Mouse (Mus musculus): ENCODE data around the gene Csnk1g1. TPM values are rescaled to one million over a fixed set of nuclear protein-coding genes. Genes with fewer than 3 reads are reported as not detected.

The Csnk1g1 gene
- 1 to 10 TPM; 6.1 to 7.4 TPM for total RNA-seq (2021)
- long read RNA-seq, experiment 1, partial matches to known transcripts: 0 of 1 reads
- long read RNA-seq, experiment 1, other reads (novel, unspliced or antisense): 1 of 1 reads
- long read RNA-seq, experiment 2, partial matches to known transcripts: 0 of 2 reads
- long read RNA-seq, experiment 2, other reads (novel, unspliced or antisense): 2 of 2 reads

DNA sequence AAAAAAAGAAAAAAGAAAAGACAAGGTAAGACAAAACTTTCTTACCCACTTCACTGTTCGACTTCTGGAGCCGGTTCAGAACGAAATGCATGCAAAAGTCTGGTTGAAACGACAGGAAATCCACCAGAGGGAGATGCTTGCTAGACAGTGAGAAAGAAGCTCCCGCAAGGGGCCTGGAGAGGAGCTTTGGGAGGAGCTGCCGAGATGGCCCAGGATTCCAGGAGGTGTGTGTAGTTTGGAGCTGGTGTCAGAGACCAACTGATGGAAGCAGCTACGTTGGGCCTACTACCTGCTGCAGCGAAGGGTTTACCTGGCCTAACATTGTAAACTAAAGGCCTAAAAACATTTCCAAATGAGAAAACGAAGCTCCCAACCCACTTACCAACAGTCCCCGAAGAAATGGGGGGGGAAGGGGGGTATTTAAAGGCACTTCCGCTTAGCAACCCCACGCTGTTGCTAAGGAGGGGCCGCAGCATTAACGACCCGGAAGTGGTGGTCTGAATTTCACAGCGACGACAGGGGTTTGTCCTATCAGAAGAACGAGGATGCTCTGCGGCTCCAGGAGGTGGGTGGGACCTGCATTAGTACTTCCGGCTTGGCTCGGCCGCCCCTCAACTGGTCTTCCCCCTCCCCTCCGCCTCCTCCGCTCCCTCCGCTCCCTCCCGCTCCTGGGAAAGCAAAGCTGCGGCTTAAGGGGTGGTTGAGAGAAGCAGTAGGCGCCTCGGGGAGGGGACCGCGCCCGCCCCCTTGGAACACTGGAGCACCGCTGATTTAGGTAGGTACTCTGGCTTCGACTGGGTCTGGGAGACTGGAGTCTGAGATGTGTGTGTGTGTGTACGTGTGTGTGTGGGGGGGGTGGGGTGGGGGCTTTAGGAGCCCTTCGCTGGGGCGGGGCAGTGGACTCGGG is at the start of gene Csnk1g1, which contains the start of gene Trip4:
Gene Csnk1g1, plus strand, starts transcription at position 531 of the 907 bp plus-strand sequence.
Gene Trip4, minus strand, starts transcription at position 401 of the 907 bp plus-strand sequence.
- intact Hi-C loops (cut with DNase I; ENCODE audit: low total_unique reads): loop anchor here (10.0 kb wide), 1 partner anchor 96 kb away; no protein-coding TSS in a partner anchor

DNA sequence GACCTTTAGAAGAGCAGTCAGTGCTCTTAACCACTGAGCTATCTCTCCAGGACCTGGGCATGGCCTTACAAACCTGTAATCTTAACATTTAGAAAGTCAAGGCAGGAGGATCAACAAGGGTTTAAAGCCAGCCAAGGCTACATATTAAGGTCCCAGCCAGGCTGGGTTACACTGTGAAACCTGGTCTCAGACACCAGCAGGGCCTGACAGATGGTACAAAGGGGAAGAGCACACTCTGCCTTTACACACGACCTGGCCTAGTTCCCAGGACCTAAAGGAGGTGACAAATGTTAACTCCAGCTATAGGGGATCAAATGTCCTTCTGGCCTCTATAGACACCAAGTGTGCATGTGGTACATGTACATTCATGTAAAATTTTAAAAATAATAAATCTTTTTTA is 49.1 kb upstream of the Csnk1g1 start:
- intact Hi-C loops (cut with DNase I; ENCODE audit: low total_unique reads): no loop called here
- DNase-seq: no peak

More for the DNA sequence above, at the start of gene Csnk1g1, which contains the start of gene Trip4:
- DNase-seq: peak; percentile 97

DNA sequence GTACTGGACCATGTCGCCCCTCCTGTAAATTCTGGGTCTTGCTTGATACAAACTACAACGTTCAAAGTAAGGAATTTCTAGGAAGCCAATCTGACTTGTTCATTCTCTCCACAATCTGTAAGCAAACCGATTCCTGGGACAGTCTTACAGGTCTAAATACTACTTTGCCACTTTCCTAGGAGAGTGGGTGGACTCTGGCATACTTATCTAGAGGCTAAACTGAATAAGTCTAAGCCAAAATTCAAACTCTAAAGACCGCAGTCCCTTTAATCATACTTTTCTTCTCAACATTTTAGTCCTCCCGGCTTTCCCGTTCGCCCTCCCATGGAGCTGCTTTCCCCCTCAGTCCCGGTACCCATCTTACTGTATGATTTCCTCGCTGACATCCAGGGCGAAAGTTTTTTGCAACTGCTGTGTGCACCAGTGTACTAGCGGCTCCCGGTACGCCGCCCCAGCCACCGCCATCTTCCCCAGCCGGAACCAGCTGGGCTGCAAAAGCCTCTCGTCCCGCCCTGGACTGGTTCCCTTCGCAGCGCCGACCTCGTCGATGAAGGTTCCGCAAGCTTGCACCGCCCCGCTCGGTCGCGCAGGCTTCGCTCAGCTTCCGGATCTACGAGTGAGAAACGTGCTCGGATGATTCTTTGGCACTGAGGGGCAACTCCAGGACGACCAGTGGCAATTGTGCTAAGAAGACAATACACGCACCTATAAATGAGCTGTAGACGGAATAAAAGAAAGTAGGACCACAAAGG is 24.0 kb upstream of the Csnk1g1 start:
- intact Hi-C loops (cut with DNase I; ENCODE audit: low total_unique reads): no loop called here
- DNase-seq: peak; percentile 93

DNA sequence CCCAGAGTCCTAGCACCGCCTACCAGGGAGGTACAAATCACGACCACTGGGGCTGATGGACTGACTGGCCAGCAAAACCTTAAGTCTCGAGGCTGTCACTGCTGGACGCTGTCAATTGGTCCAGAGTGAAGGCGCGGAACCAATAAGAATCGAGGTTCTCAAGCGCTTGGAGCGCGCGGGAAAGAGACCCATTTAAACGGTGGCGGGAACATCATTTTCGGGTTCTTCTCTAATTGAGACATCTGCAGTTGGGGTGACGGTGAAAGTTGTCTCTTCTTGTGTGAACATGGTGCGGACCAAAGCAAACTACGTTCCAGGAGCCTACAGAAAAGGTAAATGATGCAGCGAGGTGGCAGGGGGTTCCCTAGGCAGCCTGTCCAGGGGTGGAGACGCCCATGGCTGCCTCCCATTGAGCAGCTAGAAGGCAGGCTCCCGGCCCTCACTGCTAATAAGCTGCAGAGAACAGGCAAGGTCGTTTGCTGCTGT is 18.5 kb upstream of the Csnk1g1 start, which contains the start of gene Pclaf:
Gene Pclaf, plus strand, starts transcription at position 95 of the 486 bp plus-strand sequence.
- DNase-seq: peak; percentile 72
- intact Hi-C loops (cut with DNase I; ENCODE audit: low total_unique reads): no loop called here

DNA sequence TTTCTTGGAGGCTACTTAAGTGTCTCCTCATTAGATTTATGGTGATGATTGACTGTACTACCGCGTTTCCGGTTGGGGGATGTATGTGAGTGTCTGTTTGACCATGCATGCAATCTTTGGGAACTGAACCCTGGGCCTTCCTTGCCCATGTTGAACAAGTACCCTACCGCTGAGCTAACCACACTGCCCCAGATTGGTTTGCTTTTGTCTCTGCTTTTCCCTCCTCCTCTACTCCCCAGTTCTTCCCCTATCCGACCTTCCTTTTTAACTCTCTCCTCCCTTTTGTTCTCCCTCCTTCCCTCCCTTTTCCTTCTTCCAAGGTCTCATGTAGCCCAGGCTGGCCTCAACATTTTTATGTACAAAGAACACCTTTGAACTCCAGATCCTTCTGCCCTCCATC is 17.6 kb upstream of the Csnk1g1 start:
- no peak for DNase-seq
- intact Hi-C loops (cut with DNase I; ENCODE audit: low total_unique reads): no loop called here

DNA sequence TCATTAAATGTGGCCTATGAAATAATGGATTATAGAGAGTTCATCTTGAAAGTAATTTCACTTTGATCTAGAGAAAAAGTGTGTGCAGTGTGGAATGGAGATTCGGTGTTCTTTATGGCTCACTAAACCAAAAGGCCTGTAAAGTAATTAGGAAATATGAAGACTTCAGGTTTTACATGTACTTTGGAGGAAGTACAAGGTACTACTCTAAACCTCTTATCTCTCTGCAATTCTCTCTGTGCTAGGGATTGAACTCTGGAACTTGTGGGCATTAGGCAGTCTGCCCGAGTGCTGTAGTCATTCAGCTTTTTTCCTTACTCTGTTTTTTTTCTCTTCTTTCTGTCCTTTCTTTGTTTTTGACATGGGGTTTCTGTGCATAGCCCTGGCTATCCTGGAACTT is 11.7 kb upstream of the Csnk1g1 start:
- no peak for DNase-seq
- intact Hi-C loops (cut with DNase I; ENCODE audit: low total_unique reads): no loop called here

DNA sequence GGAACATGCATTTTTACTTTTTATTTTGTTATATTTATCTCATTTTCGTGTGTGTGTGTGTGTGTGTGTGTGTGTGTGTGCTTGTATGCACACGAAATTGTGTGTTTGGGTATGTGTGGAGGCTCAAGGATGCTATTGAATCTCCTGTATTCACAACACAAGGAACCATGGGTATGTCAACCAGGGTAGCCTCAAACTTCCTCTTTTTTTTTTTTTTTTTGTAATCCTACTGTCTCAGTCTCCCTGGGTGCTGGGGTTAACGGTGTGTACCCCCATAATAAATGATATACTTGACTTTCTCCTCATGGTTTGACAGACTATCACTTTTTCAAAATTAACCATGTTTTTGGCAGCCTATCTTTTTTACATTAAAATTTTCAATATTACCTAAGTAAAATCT is 5.8 kb upstream of the Csnk1g1 start:
- DNase-seq: no peak
- intact Hi-C loops (cut with DNase I; ENCODE audit: low total_unique reads): loop anchor here (10.0 kb wide), 1 partner anchor 102 kb away; no protein-coding TSS in a partner anchor

DNA sequence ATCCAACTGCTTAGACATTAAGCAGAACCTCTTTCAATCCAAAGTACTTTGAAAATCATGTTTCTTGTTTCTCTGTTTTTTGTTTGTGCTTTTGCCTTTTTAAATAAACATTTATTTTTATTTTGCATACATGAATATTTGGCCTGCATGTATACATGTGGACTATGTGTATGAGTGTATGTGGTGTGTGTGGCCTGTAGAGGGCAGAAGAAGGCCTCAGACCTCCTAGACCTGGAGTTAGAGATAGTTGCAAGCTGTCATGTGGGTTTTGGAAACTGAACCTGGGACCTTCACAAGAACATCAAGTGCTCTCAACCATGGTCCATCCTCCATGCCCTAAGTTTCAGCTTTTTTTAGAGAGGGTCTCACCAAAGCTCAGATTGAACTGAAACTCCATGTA is 5.3 kb upstream of the Csnk1g1 start:
- intact Hi-C loops (cut with DNase I; ENCODE audit: low total_unique reads): loop anchor here (10.0 kb wide), 1 partner anchor 101 kb away; no protein-coding TSS in a partner anchor
- no peak for DNase-seq

DNA sequence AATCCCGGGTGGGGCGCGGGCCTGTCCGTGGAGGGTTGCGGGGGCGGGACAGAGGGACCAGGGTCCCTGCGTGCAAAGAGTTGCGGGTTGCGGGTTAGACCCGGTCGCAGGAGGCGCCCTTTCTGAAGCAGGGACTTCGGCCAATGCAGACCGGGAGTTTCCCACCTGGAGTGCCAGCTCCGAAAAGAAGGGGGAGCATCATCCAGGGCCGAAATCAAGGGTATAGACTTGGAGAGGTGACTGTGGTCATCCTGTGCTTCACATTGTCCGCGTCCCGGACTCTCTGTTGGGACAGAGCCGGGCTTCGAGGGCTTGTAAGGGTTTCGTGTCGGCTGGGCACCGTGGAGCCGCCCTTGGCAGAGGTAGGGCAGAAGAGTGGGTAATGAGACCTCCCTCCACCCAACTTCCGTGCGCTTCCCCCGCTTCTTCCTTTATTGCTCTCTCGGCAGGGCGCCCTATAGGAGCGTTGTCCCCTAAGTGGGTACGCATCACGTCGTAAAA is 627 bp downstream of the Csnk1g1 start:
- DNase-seq: peak; percentile 58
- intact Hi-C loops (cut with DNase I; ENCODE audit: low total_unique reads): loop anchor here (10.0 kb wide), 1 partner anchor 95 kb away; no protein-coding TSS in a partner anchor

DNA sequence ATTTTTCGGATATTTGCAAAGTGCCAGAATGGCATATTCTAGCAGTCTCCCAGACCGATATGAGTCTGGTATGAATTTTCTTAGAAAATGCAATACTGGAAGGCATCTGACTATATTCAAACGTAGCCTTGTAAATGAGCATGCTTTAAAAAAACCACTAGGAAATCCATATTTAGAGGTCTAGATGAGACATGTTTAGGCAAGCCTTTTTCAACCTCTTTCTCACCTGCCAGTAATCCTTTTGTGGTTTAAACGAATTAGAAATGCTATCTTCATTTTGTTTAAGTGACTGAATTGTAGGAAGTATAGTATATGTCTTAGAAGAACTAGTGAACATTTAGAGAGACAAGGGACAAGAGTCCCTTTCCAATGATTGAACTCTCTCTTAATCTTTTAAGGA is 1.1 kb downstream of the Csnk1g1 start:
- intact Hi-C loops (cut with DNase I; ENCODE audit: low total_unique reads): loop anchor here (10.0 kb wide), 1 partner anchor 95 kb away; no protein-coding TSS in a partner anchor

DNA sequence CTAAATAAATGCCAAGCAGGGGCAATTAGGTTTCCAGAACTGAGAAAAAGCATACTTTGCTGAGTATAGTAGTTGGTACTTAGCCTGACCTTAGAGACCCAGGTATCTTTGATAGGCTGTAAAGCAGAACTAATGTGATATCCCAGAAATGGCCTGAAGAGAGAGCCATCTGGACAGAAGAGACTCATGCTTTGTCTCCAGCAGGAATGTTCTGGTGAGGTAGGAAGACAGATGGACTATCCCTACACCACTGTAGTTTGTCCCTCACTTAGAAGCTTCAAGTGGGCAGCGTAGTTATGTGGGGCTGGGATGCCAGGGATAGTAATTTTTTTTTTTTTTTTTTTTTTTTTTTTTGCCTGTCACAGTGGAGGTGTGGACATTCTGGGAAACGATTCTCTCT is 5.3 kb downstream of the Csnk1g1 start:
- DNase-seq: no peak
- intact Hi-C loops (cut with DNase I; ENCODE audit: low total_unique reads): no loop called here

More for the DNA sequence above, 1.1 kb downstream of the Csnk1g1 start:
- DNase-seq: no peak

DNA sequence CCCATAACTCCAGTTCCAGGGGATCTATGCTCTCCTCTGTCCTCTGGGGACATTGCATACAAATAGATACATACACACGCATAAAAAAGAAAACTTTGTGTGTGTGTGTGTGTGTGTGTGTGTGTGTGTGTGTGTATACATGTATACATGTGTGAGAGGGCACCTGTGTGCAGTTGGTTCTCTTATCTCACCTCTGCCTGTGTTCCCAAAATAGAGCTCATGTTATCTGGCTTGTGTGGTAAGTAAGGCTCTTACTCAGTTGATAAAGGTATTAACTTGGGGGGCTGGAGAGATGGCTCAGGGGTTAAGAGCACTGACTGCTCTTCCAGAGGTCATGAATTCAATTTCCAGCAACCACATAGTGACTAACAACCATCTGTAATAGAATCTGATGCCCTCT is 8.3 kb downstream of the Csnk1g1 start:
- DNase-seq: no peak
- intact Hi-C loops (cut with DNase I; ENCODE audit: low total_unique reads): no loop called here

DNA sequence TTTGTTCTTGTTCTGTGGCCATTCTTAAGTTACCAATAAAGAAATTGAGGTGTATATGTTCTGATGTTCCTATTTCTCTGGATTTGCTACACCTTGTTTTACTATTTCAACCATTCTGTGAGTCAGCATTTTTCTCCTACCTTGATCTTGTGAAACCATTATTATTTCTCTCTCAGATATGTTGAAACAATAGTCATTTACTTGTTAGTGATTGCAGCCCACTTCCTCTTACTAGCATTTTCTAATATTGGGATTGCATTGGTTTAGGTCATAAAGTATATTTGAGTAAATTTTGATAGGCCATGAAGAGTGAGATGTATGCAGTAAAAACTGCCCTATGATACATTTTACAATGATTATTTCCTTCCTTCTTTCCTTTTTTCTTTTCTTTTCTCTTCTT is 19.7 kb downstream of the Csnk1g1 start:
- intact Hi-C loops (cut with DNase I; ENCODE audit: low total_unique reads): no loop called here
- no peak for DNase-seq

DNA sequence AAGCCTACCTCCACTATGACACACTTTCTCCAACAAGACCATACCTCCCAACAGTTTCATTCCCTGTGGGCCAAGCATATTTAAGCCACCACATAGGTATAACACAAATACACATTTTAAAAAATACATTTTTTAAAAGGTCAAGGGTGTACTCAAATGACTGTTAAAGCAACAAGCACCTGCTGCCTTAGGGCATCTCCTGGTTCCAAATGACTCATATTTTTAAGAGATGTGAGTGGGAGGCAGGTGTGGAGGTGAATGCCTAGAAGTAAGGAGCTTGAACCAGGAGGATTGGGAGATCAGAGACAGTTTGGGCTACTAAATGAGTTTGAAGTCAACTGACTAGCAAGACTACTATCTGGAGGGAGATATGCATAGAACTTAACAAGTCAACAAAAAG is 21.1 kb downstream of the Csnk1g1 start:
- no peak for DNase-seq
- intact Hi-C loops (cut with DNase I; ENCODE audit: low total_unique reads): no loop called here

DNA sequence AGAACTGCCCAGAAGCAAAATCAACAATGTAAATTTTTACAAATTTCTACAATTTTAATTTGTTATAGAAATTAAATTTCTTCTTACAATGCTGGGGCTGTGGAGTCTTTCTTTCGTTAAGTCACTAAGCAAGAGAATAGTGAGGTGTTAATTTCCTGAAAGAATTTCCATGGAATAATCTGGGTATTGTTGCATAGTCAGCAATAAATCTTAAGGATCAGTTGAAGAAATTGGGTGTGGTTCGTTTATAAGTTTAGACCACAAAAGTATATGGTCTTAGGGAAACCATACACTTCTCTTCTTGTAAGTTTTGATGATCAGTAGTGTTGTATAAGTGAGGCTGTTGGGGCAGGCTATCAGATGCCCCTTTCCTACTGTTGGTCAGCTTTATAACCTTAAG is 28.8 kb downstream of the Csnk1g1 start:
- intact Hi-C loops (cut with DNase I; ENCODE audit: low total_unique reads): no loop called here
- no peak for DNase-seq

DNA sequence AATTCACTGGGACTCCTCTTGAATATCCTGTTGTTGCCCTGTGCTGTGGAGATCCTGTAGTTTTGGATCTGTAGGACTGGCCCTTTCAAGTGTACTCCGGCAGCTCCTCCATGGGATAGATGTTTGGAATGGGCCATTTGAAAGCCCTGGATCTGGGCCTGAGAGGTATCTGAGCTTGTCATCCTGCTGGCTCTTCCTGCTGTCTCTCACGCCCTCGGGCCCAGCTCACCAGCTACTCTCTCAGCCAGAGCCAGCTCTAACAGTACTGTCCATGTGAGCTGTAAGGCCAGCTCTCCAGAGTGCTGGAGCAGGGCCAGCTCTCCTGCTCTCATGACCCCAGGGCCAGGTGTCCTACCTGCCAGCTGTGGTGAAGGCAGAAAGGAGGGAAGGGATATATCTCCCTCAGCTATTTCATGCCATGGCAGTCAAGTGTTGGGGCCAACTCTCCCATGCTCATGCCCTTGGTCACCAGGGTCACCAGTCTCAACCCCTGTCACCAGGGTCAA is 42.4 kb downstream of the Csnk1g1 start:
- intact Hi-C loops (cut with DNase I; ENCODE audit: low total_unique reads): no loop called here
- DNase-seq: peak; percentile 4

DNA sequence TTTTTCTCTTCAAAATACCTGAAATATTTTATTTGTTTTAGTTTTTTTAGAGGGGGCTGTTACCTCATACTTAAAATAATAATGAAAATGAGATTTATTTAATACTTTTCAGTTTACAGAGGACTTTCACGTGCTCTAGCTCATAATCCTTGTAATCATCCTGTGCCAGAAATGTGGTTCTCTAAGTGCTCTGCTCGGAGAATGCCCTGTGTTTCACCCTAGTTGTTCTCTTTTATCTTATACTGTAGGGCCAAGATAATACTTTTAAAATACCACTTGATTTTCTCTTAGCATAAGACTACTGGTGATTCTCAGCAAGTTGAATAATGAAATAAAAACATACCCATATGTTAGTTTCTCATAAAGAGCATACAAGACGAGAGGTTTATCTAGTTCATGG is 61.3 kb downstream of the Csnk1g1 start:
- DNase-seq: no peak
- intact Hi-C loops (cut with DNase I; ENCODE audit: low total_unique reads): no loop called here

DNA sequence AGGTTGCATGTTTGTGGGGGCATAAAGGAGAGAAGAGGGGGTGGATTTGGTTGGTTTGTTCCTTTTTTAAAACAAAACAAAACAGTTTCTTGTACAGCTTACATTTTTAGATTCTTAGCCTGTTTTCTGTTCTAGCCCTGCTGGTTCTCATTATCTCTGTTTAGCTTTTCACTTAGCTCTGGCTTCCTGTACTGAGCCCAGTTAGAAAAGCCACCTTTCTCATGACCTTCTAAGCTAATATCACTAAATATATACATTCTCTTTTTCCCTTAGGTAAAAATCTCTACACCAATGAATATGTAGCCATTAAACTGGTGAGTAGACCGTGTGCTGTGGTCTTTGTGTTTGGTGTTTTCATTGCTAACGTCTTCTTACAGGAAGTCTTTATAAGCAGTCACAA is 64.5 kb downstream of the Csnk1g1 start:
- intact Hi-C loops (cut with DNase I; ENCODE audit: low total_unique reads): no loop called here
- no peak for DNase-seq

DNA sequence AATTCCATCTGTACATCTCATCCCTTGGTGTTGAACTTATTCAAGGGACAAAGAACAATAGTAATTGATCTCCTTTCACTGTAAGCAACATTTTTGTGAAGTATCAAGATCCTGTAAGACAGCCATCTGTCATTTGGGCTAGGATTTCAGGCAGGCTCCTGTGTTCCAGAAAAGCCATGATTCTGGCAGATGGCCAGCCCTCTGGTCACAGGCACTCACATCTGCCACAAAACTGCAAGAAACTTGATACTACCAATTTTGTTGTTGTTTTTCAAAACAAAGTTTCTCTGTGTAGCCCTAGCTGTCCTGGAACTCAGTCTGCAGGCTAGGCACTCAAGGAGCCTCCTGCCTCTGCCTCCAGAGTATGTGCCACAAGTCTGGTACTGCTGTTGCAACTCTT is 67.2 kb downstream of the Csnk1g1 start:
- intact Hi-C loops (cut with DNase I; ENCODE audit: low total_unique reads): no loop called here
- peak; percentile 40 for DNase-seq
